Mouse (Mus musculus): ENCODE measurements around the gene Akap2.

DNA sequence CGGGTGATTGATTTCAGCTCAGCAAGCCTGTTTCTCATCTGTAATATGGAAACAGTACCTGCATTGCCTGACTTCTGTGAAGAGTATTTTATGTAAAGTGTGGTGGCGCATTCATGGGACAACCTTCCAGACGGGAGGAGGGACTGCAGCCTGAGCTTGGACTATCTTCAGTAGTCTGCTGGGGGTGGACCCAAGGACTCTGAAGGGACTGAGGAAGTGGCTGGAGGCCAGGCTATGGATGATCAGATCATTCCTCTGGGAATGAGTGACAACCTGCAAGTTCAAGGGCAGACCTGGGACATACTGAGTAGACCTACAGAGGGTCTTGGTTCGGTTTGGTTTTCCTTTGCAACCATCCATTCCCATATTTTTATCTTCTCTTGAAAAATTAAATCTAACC is 4.8 kb downstream of the Akap2 start:
- TF ChIP-seq GATA1 (IDR thresholded peaks at IDR 0.05; ENCODE audit: borderline replicate concordance, low read length) (no peak), FLI1 (IDR thresholded peaks at IDR 0.05; ENCODE audit: low read length) (no peak)
